Mouse (Mus musculus): Measurements from ENCODE around the gene Tm9sf1. TPM values are rescaled to one million over a fixed set of nuclear protein-coding genes. Genes with fewer than 3 reads are reported as not detected.

Gene Tm9sf1
- total and polyA plus RNA-seq, 3 experiments: 39.4 to 50.6 (median 40.6) TPM

GRCm38 (mm10) chr14:55672741-55673060 is 29.1 kb upstream of the Tm9sf1 start:
- H3K27ac ChIP-seq: peak overlapping the region; percentile 99
- H3K4me1 ChIP-seq (ENCODE audit: control insufficient read depth, insufficient read depth, low read length): peaks cover 2% of the 10 kb centered on the region; the same call in 1 of the 2 replicates
- H3K4me3 ChIP-seq: peak overlapping the region; percentile 80
- WGBS: 67% methylated on average over 7 of the region's 7 CpGs
- no peak for DNase-seq
- no peak for TF ChIP-seq EP300 (IDR thresholded peaks at IDR 0.05; ENCODE audit: insufficient read depth, low read depth, low read length)
- intact Hi-C loops (cut with DNase I): loop anchor here (5.0 to 10.0 kb wide), 2 partner anchors 35 to 212 kb away; partner anchors contain the start of genes Cbln3, Gm49378, Ipo4 and Khnyn
- H3K9ac ChIP-seq (ENCODE audit: low read depth, low read length): no peak overlapping the region
- peaks cover 2% of the 10 kb centered on the region; the same call in 1 of the 2 replicates for H3K79me2 ChIP-seq (replicated peaks; ENCODE audit: control insufficient read depth, insufficient read depth, low read length)
- peaks cover 6% of the 10 kb centered on the region for H3K36me3 ChIP-seq (ENCODE audit: control insufficient read depth, insufficient read depth, low read length)
- H3K27me3 ChIP-seq (ENCODE audit: control insufficient read depth, insufficient read depth, low read length): no peaks in the 10 kb centered on the region

- peak within 1 kb of the TSS; percentile 80 for H3K4me3 ChIP-seq
- peak within 1 kb of the TSS; percentile 92 for H3K9ac ChIP-seq (ENCODE audit: low read depth, low read length)
- peaks cover 2% of the 10 kb centered on the region; the same call in 1 of the 2 replicates for H3K4me1 ChIP-seq (ENCODE audit: control insufficient read depth, insufficient read depth, low read length)
- intact Hi-C loops (cut with DNase I): loop anchor here (5.0 to 10.0 kb wide), 2 partner anchors 35 to 213 kb away; partner anchors contain the start of genes Cbln3, Gm49378, Ipo4 and Khnyn
- no peak; the same call in 1 of the 2 replicates for TF ChIP-seq EP300 (IDR thresholded peaks at IDR 0.05; ENCODE audit: insufficient read depth, low read depth, low read length)
- TF ChIP-seq CTCF (IDR thresholded peaks at IDR 0.05): peak; percentile 15; the same call in 1 of the 2 replicates
- peak; percentile 83 for TF ChIP-seq POLR2A (IDR thresholded peaks at IDR 0.05; ENCODE audit: insufficient read depth, low read depth, low read length)
- H3K36me3 ChIP-seq (ENCODE audit: control insufficient read depth, insufficient read depth, low read length): peaks cover 6% of the 10 kb centered on the region
- WGBS: under 1% methylated on average over 38 of the region's 38 CpGs
- peaks cover 2% of the 10 kb centered on the region; the same call in 1 of the 2 replicates for H3K79me2 ChIP-seq (replicated peaks; ENCODE audit: control insufficient read depth, insufficient read depth, low read length)
- no peaks in the 10 kb centered on the region for H3K27me3 ChIP-seq (ENCODE audit: control insufficient read depth, insufficient read depth, low read length)
- peak; percentile 93 to 95 for DNase-seq
- H3K27ac ChIP-seq: peak within 1 kb of the TSS; percentile 99
Observed at GRCm38 (mm10) chr14:55671833-55672740, 28.5 kb upstream of the Tm9sf1 start, which contains the start of the genes Gmpr2 and Nedd8. Gmpr2 (plus strand) TSS chr14:55671941. Nedd8 (minus strand) TSS chr14:55672124.

- 2% methylated on average over 12 of the region's 12 CpGs for WGBS
- peak overlapping the region; percentile 80 for H3K4me3 ChIP-seq
- H3K27ac ChIP-seq: peak overlapping the region; percentile 99
- peak overlapping the region; percentile 92 for H3K9ac ChIP-seq (ENCODE audit: low read depth, low read length)
- H3K27me3 ChIP-seq (ENCODE audit: control insufficient read depth, insufficient read depth, low read length): no peaks in the 10 kb centered on the region
- intact Hi-C loops (cut with DNase I): loop anchor here (5.0 to 10.0 kb wide), 2 partner anchors 34 to 213 kb away; partner anchors contain the start of genes Cbln3, Gm49378, Ipo4 and Khnyn
- TF ChIP-seq POLR2A (IDR thresholded peaks at IDR 0.05; ENCODE audit: insufficient read depth, low read depth, low read length) (peak; percentile 69; the same call in 1 of the 2 replicates), CTCF (IDR thresholded peaks at IDR 0.05) (no peak), EP300 (IDR thresholded peaks at IDR 0.05; ENCODE audit: insufficient read depth, low read depth, low read length) (no peak)
- H3K79me2 ChIP-seq (replicated peaks; ENCODE audit: control insufficient read depth, insufficient read depth, low read length): peaks cover 2% of the 10 kb centered on the region; the same call in 1 of the 2 replicates
- H3K4me1 ChIP-seq (ENCODE audit: control insufficient read depth, insufficient read depth, low read length): peaks cover 2% of the 10 kb centered on the region; the same call in 1 of the 2 replicates
- DNase-seq: no peak
- peaks cover 6% of the 10 kb centered on the region for H3K36me3 ChIP-seq (ENCODE audit: control insufficient read depth, insufficient read depth, low read length)
Observed at GRCm38 (mm10) chr14:55671486-55671832, 27.9 kb upstream of the Tm9sf1 start.

- peak overlapping the region; percentile 63 for H3K4me3 ChIP-seq
- intact Hi-C loops (cut with DNase I): loop anchor here (2.0 kb wide), 1 partner anchor 18 kb away; the partner anchor contains the start of gene Tm9sf1
- H3K27me3 ChIP-seq (ENCODE audit: control insufficient read depth, insufficient read depth, low read length): no peaks in the 10 kb centered on the region
- H3K9ac ChIP-seq (ENCODE audit: low read depth, low read length): no peak overlapping the region
- 36% methylated on average over 2 of the region's 2 CpGs for WGBS
- H3K79me2 ChIP-seq (replicated peaks; ENCODE audit: control insufficient read depth, insufficient read depth, low read length): no peaks in the 10 kb centered on the region
- H3K36me3 ChIP-seq (ENCODE audit: control insufficient read depth, insufficient read depth, low read length): peaks cover 12% of the 10 kb centered on the region; the same call in 1 of the 2 replicates
- no peak for TF ChIP-seq POLR2A (IDR thresholded peaks at IDR 0.05; ENCODE audit: insufficient read depth, low read depth, low read length)
- TF ChIP-seq CTCF (IDR thresholded peaks at IDR 0.05): no peak
- no peak for TF ChIP-seq EP300 (IDR thresholded peaks at IDR 0.05; ENCODE audit: insufficient read depth, low read depth, low read length)
- H3K27ac ChIP-seq: peak overlapping the region; percentile 1; the same call in 1 of the 2 replicates
- no peak for DNase-seq
- H3K4me1 ChIP-seq (ENCODE audit: control insufficient read depth, insufficient read depth, low read length): peaks cover 1% of the 10 kb centered on the region
Observed at GRCm38 (mm10) chr14:55660636-55661035, 17.0 kb upstream of the Tm9sf1 start.

GRCm38 (mm10) chr14:55659960-55660573 is 16.5 kb upstream of the Tm9sf1 start, which contains the start of gene Mdp1:
Mdp1 (minus strand) TSS chr14:55660508.
- Histone ChIP-seq H3K27me3 (ENCODE audit: control insufficient read depth, insufficient read depth, low read length) (no peaks in the 10 kb centered on the region), H3K9ac (ENCODE audit: low read depth, low read length) (peak within 1 kb of the TSS; percentile 79), H3K36me3 (ENCODE audit: control insufficient read depth, insufficient read depth, low read length) (peaks cover 12% of the 10 kb centered on the region; the same call in 1 of the 2 replicates), H3K27ac (peak within 1 kb of the TSS; percentile 84), H3K79me2 (replicated peaks; ENCODE audit: control insufficient read depth, insufficient read depth, low read length) (no peaks in the 10 kb centered on the region), H3K4me1 (ENCODE audit: control insufficient read depth, insufficient read depth, low read length) (peaks cover 1% of the 10 kb centered on the region), H3K4me3 (peak within 1 kb of the TSS; percentile 63)
- TF ChIP-seq CTCF (IDR thresholded peaks at IDR 0.05): peak; percentile 80
- TF ChIP-seq EP300 (IDR thresholded peaks at IDR 0.05; ENCODE audit: insufficient read depth, low read depth, low read length): 0 out of 2 replicates have a peak, but pooled peaks have one; percentile 23
- peak; percentile 54 for TF ChIP-seq POLR2A (IDR thresholded peaks at IDR 0.05; ENCODE audit: insufficient read depth, low read depth, low read length)
- intact Hi-C loops (cut with DNase I): loop anchor here (2.0 kb wide), 1 partner anchor 17 kb away; the partner anchor contains the start of gene Tm9sf1
- under 1% methylated on average over 39 of the region's 39 CpGs for WGBS
- DNase-seq: peak; percentile 82 to 88

Measured in heart, adult 2 months (tissue).